Mouse (Mus musculus): ENCODE measurements around the gene Acy3.

DNA sequence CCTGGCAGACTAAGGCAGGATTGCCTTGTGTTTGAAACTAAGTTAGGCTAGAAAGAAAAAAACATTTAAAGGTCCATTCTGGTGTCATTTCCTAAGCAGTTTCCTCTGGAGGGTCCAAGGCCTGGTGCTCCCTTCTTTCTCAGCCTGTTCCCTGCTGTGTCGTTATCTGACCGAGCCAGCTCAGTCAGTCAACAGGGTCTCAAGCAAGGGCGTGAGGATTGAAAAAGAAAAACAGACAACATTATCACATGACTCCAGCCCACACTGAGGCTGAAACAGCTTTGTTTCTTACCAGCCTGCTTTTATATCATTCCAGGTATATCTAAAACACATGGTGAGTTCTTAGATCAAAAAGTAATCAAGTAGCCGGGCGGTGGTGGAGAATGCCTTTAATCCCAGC, 29.3 kb downstream of the Acy3 start:
- TF ChIP-seq CTCF (conservative IDR thresholded peaks at IDR 0.05; ENCODE audit: insufficient read depth, insufficient read length, low read depth, low read length) = no peak
- no peak for TF ChIP-seq POLR2A (IDR thresholded peaks at IDR 0.05; ENCODE audit: low read depth, low read length)
